Mouse (Mus musculus): ENCODE measurements around the gene Cacnb3.
A peak's percentile ranks its signal among the peaks of the same experiment; 100 is the strongest.

The Cacnb3 gene

DNA sequence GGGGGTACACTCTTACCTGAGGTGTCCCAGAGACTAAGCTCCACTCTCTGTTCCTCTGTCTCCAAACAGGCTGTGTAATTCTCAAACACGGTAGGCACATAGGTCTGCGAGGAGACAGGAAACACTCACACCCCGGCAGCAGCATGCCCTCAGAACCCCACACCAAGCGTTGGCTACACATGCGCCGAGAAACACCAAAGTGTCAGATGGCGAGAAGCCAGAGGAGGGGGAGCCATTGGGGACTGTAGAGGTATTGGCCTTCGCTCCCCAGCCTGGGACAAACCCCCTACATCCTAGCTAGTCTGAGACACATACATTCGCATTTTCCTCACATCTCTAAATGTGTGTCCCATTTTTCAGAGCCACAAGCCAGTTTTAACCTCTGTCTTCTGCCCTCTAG lies 45.8 kb downstream of the Cacnb3 start:
- peak in 1 of 2 experiments; percentile 18 for DNase-seq

DNA sequence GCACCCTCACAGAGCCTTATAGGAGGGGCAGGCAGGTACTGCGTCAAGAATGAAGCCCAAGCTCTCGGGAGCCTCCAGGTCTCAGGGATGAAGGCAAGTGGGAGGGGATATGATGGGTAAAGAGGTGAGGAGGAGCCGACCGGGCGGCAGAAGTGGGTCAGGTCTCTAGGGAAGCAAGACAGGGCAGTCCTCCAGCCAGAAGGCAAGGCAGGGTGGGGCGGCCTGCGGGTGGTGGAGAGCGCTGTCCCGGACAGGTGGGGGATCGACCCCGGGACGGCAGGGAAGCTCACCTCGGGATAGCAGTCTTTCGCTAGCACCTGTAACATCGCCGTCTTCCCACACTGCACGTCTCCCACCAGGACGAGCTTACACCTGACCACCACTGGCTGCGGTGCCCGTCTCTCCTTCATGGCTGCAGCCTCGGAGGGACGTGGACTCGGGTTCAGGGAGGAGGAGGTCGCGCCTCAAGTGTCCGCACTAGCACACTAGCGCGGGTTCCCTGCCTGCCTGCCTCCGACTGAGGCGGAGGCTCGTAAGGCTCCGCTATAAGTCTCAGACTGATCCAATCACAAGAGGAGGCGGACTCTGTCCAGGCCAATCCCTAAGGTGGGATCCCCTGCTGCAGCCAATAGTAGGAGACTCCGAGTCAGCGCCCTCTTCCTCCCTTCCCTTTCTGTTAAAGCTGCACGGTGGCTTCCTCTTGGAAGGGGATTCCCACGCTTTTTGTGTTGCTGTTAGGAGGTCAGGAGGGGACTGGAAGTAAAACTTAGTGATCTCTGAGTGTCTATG lies 46.5 kb downstream of the Cacnb3 start, which contains the start of gene Rnd1:
TSS of gene Rnd1 (minus strand) at position 522 of the 789 bp plus-strand sequence.
- DNase-seq: peak; percentile 88 to 94

DNA sequence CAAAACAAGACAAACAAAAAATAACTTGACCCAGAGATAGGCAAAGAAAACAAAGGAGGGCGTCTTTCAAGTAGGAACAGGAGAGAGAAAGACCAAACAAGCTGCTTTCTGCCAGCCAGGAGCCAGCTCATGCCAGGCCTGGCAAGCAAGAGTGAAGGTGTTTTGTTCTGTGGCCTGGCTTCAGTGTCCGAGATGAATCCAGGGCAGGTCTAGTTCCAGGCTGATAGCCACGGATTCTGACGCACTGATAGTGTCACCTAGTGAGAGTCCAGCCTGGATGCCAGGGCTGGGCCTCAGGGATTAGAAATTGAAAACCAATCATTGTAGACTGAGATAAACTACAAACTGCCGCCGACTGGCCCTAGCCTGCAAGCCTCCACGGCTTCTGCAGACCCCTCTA lies 47.3 kb downstream of the Cacnb3 start:
- no peak for DNase-seq

DNA sequence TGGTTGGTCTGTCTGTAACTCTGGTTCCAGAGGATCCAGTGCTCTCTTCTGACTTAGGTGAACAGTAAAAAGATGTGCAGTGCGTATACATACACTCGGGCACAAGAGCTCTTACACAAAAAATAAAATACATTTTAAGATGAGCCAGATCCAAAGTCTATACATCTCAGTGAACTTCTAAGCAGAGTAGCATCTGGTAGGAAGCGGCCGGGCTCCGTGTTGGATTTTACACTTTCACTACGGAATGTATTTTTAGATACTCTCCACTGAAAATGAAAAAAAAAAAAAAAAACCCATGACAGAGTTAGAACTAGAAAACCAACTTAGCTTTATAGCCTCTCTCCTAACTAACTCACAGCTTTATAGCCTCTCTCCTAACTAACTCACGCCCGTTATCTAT lies 50.0 kb downstream of the Cacnb3 start:
- DNase-seq: no peak

DNA sequence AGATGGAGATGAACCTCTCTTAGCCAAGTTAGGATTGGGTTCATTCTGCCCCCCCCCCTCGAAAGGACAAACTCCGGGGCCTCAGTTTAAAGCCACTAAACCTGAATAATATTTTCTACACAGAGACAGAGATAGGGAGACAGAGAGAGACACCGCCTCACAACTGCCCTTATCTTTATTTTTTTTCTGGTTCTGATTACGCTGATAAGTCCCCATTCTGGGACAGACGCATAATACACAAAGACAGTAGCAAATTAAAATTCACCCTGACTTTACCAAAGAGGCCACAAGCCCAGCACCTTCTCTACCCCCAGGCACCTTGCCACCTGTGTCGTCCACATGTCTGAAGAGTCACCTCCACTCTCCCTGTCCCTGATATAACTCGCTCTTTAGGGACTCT lies 51.0 kb downstream of the Cacnb3 start:
- no peak for DNase-seq

DNA sequence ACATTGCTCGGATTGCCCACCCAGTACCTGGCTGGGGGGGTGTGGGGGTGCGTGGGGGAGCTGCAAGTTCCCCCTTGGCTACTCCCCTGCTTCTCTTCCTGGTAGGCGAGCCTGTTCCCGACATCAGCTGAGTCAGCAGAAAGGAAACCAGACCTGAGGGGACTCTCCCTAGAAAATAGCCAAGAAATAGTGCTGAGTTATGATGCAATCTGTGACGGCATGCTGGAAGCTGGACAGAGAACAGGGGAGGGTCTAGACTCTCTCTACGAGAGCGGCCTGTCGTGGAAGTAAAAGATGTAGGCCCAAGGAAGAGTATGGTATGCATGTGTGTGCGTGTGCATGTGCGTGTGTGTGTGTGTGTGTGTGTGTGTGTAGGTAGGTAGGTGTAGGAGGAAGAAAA lies 52.5 kb downstream of the Cacnb3 start:
- no peak for DNase-seq

DNA sequence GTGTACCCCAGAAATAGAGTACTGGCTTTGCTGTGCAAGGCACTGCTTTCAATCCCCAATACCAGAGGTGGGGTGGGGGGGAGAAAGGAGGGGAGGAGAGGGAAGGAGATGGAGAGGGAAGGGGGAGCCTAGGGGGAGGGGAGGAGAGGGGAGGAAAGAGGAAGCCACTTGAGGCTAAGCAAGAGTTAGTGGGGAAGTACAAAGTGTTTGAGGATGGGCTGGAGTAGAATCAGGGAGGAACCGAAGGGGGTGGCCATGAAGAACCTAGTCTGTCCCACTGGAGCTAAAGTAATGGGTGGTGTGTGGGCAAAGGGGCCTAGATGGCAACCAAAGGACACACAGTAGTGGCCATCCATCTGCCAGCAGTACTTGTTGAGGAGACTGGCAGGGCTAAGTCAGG lies 53.1 kb downstream of the Cacnb3 start:
- no peak for DNase-seq

DNA sequence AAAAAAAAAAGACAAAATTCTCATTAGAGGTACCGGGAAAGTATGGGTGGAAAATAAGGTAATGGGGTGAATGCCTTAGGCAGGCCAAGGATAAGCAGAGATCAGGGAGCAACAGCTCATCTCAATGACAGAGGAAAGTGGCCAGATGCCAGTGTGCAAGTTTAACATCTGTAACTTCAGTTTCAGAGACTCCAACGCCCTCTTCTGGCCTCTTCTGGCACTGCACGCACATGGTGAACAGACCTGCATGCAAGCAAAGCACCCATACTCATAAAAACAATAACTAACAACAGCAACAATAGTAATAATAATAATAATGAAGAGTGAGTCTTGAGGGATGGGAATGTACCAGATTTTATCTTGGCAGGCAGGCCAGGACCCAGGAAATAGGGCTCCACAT lies 55.3 kb downstream of the Cacnb3 start:
- DNase-seq: no peak

DNA sequence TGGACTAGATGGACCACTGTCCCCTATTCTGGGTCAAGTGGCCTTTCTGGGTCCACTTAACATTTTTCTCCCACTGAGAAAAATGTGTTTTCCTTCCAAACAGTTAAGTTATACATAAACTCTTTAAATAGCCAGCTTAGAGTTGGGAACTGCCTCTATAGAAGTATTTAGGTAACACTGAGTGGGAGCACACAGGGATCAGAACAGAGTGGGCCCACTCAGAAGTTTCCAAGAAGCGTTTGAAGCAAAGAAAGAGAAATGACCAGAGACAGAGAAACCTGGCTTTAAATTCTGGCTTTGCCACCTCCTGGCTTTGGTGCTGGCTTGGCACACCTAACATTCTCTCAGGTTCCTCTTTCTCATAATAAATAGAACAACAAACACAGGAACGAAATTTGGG lies 59.0 kb downstream of the Cacnb3 start:
- no peak for DNase-seq

DNA sequence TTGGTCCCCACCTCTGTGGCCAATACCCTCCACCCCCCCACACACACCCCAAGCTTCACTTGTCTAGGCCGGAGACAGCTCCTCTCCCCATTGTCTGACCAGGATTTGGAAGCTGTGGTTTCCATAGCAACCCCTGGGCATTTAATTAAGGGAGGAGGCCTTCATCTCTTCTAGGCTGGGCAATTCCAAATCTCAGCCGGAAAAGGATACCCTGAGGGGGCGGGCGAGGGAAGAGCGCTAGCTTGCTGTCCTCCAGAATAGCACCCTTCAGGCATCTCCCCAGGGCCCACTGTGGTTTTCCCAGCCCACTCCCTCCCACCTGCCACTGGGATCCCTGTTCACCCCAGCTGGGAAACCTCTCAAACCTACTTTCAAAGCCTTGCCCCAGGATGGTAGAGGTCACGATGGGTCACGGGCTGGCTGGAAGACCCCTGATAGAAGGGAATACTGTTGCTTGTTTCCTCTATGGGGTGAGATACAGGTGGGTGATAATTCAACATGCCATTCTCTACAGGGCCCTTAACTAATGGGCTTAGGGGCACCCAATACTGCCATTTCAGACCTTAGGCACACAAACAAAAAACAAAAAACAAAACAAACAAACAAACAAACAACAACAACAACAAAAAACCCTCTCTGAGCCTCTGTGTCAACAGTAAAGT lies 61.0 kb downstream of the Cacnb3 start:
- DNase-seq: peak; percentile 32 to 52

DNA sequence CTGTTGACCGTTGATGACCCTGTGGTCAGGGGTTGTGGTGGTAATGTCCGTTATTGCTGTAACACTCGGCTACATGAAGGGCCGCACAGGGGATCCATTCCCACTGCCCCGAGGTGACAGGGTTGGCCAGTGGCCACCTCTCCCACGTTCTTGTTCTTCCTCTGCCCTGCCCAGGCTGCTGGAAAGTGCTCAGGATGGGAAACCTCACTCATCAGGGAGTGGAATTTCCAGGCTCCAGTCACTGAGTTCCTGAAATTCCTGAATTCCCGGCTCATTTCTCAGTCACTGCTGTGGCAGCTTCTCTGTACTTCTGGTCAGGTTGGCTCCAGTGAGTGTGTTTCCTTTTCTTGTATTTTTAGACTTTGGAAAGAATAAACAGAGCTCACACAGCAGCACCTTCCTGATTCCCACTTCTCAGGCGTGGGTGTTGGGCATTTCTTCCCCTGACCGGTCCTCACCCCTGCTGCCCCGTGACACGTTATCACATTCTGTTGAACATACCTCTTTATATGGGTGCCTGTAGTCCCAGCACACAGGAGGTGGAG lies 61.6 kb downstream of the Cacnb3 start:
- peak; percentile 76 to 86 for DNase-seq
